Mouse (Mus musculus) limb, embryonic 11.5 days (tissue): Measurements from ENCODE around the gene Uso1. TPM values are rescaled to one million over a fixed set of nuclear protein-coding genes. Genes with fewer than 3 reads are reported as not detected.

Experiments
- ATAC-seq: fragments of 200-750 bp; cut with Nextera tagmentation; 2 replicates; pipeline ENCODE4 v1.8.0; 2017; ENCODE audit warnings: low read depth; ENCODE audit not compliant: insufficient number of reproducible peaks, low FRiP score, low TSS enrichment
- DNase-seq: peaks from one replicate; pipeline ENCODE4 v3.0.0-alpha.2; 2015; ENCODE audit warnings: low spot score
- H3K27ac ChIP-seq: fragments of 300-500 bp; sonication (generic); replicated peaks from 2 replicates; pipeline ENCODE4 v1.5.1; 2014; ENCODE audit warnings: low read depth, mild to moderate bottlenecking, low read length
- H3K27me3 ChIP-seq: fragments of 300-500 bp; sonication (generic); 2 replicates; pipeline ENCODE4 v1.6.1; 2014; ENCODE audit warnings: mild to moderate bottlenecking, low read length, mixed read lengths; ENCODE audit not compliant: control insufficient read depth, insufficient read depth
- H3K36me3 ChIP-seq: fragments of 300-500 bp; sonication (generic); 2 replicates; pipeline ENCODE4 v1.6.1; 2014; ENCODE audit warnings: mild to moderate bottlenecking, low read length, moderate library complexity, mixed read lengths; ENCODE audit not compliant: control insufficient read depth, insufficient read depth
- H3K4me1 ChIP-seq: fragments of 300-500 bp; sonication (generic); 2 replicates; pipeline ENCODE4 v1.6.1; 2014; ENCODE audit warnings: low read length, mixed read lengths; ENCODE audit not compliant: control insufficient read depth, insufficient read depth
- H3K4me2 ChIP-seq: fragments of 300-500 bp; sonication (generic); 2 replicates; pipeline ENCODE4 v1.6.1; 2014; ENCODE audit warnings: low read depth, mild to moderate bottlenecking, moderate library complexity; ENCODE audit not compliant: severe bottlenecking
- H3K4me3 ChIP-seq: fragments of 300-500 bp; sonication (generic); 2 replicates; pipeline ENCODE4 v1.5.1; 2014; ENCODE audit warnings: low read depth, low read length
- H3K9ac ChIP-seq: fragments of 300-500 bp; sonication (generic); 2 replicates; pipeline ENCODE4 v1.6.1; 2014; ENCODE audit warnings: mild to moderate bottlenecking, low read length
- H3K9me3 ChIP-seq: fragments of 300-500 bp; sonication (generic); 2 replicates; pipeline ENCODE4 v1.6.1; 2016; ENCODE audit warnings: low read length; ENCODE audit not compliant: control insufficient read depth
- WGBS: fragments of 180-500 bp; shearing (Covaris S2); extraction: QIAGEN DNeasy Blood & Tissue Kit; methylation state at CpG from one replicate; pipeline ENCODE4 v1.1.7; 2014; 5-methylcytosine and 5-hydroxymethylcytosine counted together
- polyA plus RNA-seq: library from polyadenylated mRNA; unstranded; fragments of >200 nt; fragmentation: Nextera tagmentation; extraction: Ambion mirVana; gene quantifications from 2 replicates; pipeline ENCODE4 v1.2.1, GENCODE M21; 2014

Uso1 gene
- polyA plus RNA-seq, 1 experiment from 2014 or later, result 31.5 TPM

GRCm38 (mm10) chr5:92142481-92142880 lies 4.7 kb downstream of the Uso1 start:
- ATAC-seq, result no peak
- H3K9ac ChIP-seq, result no peak overlapping the region
- no peak overlapping the region for H3K4me2 ChIP-seq
- WGBS, result 91% methylated on average over 3 of the region's 3 CpGs
- H3K27me3 ChIP-seq, result no peaks in the 10 kb centered on the region
- no peaks in the 10 kb centered on the region for H3K36me3 ChIP-seq
- no peak for DNase-seq
- H3K27ac ChIP-seq, result no peak overlapping the region
- H3K4me1 ChIP-seq, result peaks cover 4% of the 10 kb centered on the region; the same call in 1 of the 2 replicates
- no peaks in the 10 kb centered on the region for H3K9me3 ChIP-seq
- H3K4me3 ChIP-seq, result no peak overlapping the region

GRCm38 (mm10) chr5:92143665-92144064 lies 5.9 kb downstream of the Uso1 start:
- WGBS, result 94% methylated on average over 6 of the region's 6 CpGs
- no peak for DNase-seq
- no peaks in the 10 kb centered on the region for H3K9me3 ChIP-seq
- no peak overlapping the region for H3K4me3 ChIP-seq
- H3K36me3 ChIP-seq, result no peaks in the 10 kb centered on the region
- ATAC-seq, result no peak
- H3K27ac ChIP-seq, result no peak overlapping the region
- H3K27me3 ChIP-seq, result no peaks in the 10 kb centered on the region
- H3K4me1 ChIP-seq, result peaks cover 4% of the 10 kb centered on the region; the same call in 1 of the 2 replicates
- no peak overlapping the region for H3K9ac ChIP-seq
- H3K4me2 ChIP-seq, result no peak overlapping the region

GRCm38 (mm10) chr5:92144954-92145708 lies 7.4 kb downstream of the Uso1 start:
- Histone ChIP-seq H3K4me1 (no peaks in the 10 kb centered on the region), H3K27ac (no peak overlapping the region), H3K4me3 (no peak overlapping the region), H3K4me2 (no peak overlapping the region), H3K9me3 (no peaks in the 10 kb centered on the region), H3K9ac (no peak overlapping the region), H3K27me3 (no peaks in the 10 kb centered on the region), H3K36me3 (no peaks in the 10 kb centered on the region)
- WGBS, result 94% methylated on average over 7 of the region's 7 CpGs
- DNase-seq (no peak), ATAC-seq (no peak)

- no peak overlapping the region for H3K9ac ChIP-seq
- 91% methylated on average over 3 of the region's 3 CpGs for WGBS
- no peaks in the 10 kb centered on the region for H3K4me1 ChIP-seq
- H3K27ac ChIP-seq, result no peak overlapping the region
- H3K36me3 ChIP-seq, result peaks cover 2% of the 10 kb centered on the region; the same call in 1 of the 2 replicates
- DNase-seq (no peak), ATAC-seq (no peak)
- H3K27me3 ChIP-seq, result no peaks in the 10 kb centered on the region
- H3K4me2 ChIP-seq, result no peak overlapping the region
- no peaks in the 10 kb centered on the region for H3K9me3 ChIP-seq
- no peak overlapping the region for H3K4me3 ChIP-seq
Measured at GRCm38 (mm10) chr5:92148248-92148647, 10.5 kb downstream of the Uso1 start.

GRCm38 (mm10) chr5:92149330-92149982 lies 11.7 kb downstream of the Uso1 start:
- peaks cover 2% of the 10 kb centered on the region; the same call in 1 of the 2 replicates for H3K36me3 ChIP-seq
- no peak for DNase-seq
- no peak overlapping the region for H3K4me2 ChIP-seq
- no peak overlapping the region for H3K27ac ChIP-seq
- no peaks in the 10 kb centered on the region for H3K4me1 ChIP-seq
- no peak overlapping the region for H3K9ac ChIP-seq
- no peaks in the 10 kb centered on the region for H3K27me3 ChIP-seq
- no peaks in the 10 kb centered on the region for H3K9me3 ChIP-seq
- no peak for ATAC-seq
- WGBS, result 92% methylated on average over 5 of the region's 5 CpGs
- H3K4me3 ChIP-seq, result no peak overlapping the region

- H3K9ac ChIP-seq, result no peak overlapping the region
Measured at GRCm38 (mm10) chr5:92154861-92155260, 17.1 kb downstream of the Uso1 start.

GRCm38 (mm10) chr5:92165976-92166375 lies 28.2 kb downstream of the Uso1 start:
- Histone ChIP-seq H3K27ac (no peak overlapping the region), H3K4me2 (no peak overlapping the region), H3K27me3 (no peaks in the 10 kb centered on the region), H3K9me3 (no peaks in the 10 kb centered on the region), H3K9ac (no peak overlapping the region), H3K4me3 (no peak overlapping the region), H3K4me1 (no peaks in the 10 kb centered on the region), H3K36me3 (no peaks in the 10 kb centered on the region; the same call in 1 of the 2 replicates)
- no peak for ATAC-seq
- no peak for DNase-seq
- WGBS, result 93% methylated on average over 6 of the region's 6 CpGs

More at GRCm38 (mm10) chr5:92154861-92155260, 17.1 kb downstream of the Uso1 start:
- ATAC-seq, result no peak
- no peak for DNase-seq
- 84% methylated on average over 3 of the region's 3 CpGs for WGBS
- Histone ChIP-seq H3K27me3 (no peaks in the 10 kb centered on the region), H3K4me3 (no peak overlapping the region), H3K4me1 (no peaks in the 10 kb centered on the region), H3K36me3 (peaks cover 5% of the 10 kb centered on the region; the same call in 1 of the 2 replicates), H3K27ac (no peak overlapping the region), H3K4me2 (no peak overlapping the region), H3K9me3 (no peaks in the 10 kb centered on the region)

- 88% methylated on average over 8 of the region's 8 CpGs for WGBS
Measured at GRCm38 (mm10) chr5:92183071-92183830, 45.5 kb downstream of the Uso1 start.

More at GRCm38 (mm10) chr5:92183071-92183830, 45.5 kb downstream of the Uso1 start:
- Histone ChIP-seq H3K4me1 (no peaks in the 10 kb centered on the region), H3K4me3 (no peak overlapping the region), H3K27ac (no peak overlapping the region), H3K9me3 (no peaks in the 10 kb centered on the region), H3K36me3 (peaks cover 8% of the 10 kb centered on the region; the same call in 1 of the 2 replicates), H3K4me2 (no peak overlapping the region), H3K27me3 (no peaks in the 10 kb centered on the region), H3K9ac (no peak overlapping the region)
- no peak for DNase-seq
- no peak for ATAC-seq
